Mouse (Mus musculus) embryonic stem cell, embryonic (primary cell): ENCODE data around the gene Map1a.

Experiments
- CTCF ChIA-PET, 4 experiments: fragments of 300-600 bp in 2 of 4; fragments of 350-600 bp in 2 of 4; sonication (Branson Sonifier 250); formaldehyde crosslinking; loops; one replicate each; lab custom pipeline; 2022; ENCODE audit warnings: inconsistent platforms in 2 of 4; lab: Charles Lee
- POLR2A ChIA-PET, 4 experiments: fragments of 300-600 bp in 2 of 4; fragments of 350-600 bp in 2 of 4; sonication (Branson Sonifier 250); formaldehyde crosslinking; loops; one replicate each; lab custom pipeline; 2022; ENCODE audit warnings: antibody characterized with exemption in 4 of 4, inconsistent platforms in 1 of 4; lab: Charles Lee

Gene Map1a

GRCm38 (mm10) chr2:121288901-121289729 lies at the start of gene Map1a:
Gene Map1a (plus strand): TSS chr2:121289600.
- ChIA-PET CTCF (interaction anchor here in 3 of 4 experiments (0.7 to 1.5 kb wide), 8 partner anchors 9 to 107 kb away, joined by 3 to 5 read pairs (median 3); no protein-coding TSS in a partner anchor), POLR2A (interaction anchor here (0.5 to 4.5 kb wide), 41 partner anchors 9 to 578 kb away, joined by 3 to 31 read pairs (median 4); partner anchors contain the start of genes Catsper2 (in 3 of the 4), Pdia3 (in 3 of the 4), Adal (in 2 of the 4) and Lcmt2 (in 2 of the 4))

- CTCF ChIA-PET: no interaction called here
- POLR2A ChIA-PET: no interaction called here
Observed at GRCm38 (mm10) chr2:121244099-121244498, 45.3 kb upstream of the Map1a start.

- ChIA-PET POLR2A (interaction anchor here in 1 of 4 experiments (1.1 to 1.4 kb wide), 2 partner anchors 31 to 163 kb away, joined by 3 read pairs; no protein-coding TSS in a partner anchor), CTCF (interaction anchor here in 1 of 4 experiments (0.6 kb wide), 1 partner anchor 18 kb away, joined by 3 read pairs; no protein-coding TSS in a partner anchor)
Observed at GRCm38 (mm10) chr2:121249758-121250157, 39.6 kb upstream of the Map1a start.

- ChIA-PET POLR2A (no interaction called here), CTCF (no interaction called here)
Observed at GRCm38 (mm10) chr2:121268446-121268845, 21.0 kb upstream of the Map1a start.

- ChIA-PET POLR2A (interaction anchor here in 3 of 4 experiments (0.6 to 4.4 kb wide), 32 partner anchors 9 to 625 kb away, joined by 3 to 22 read pairs (median 4); partner anchors contain the start of genes Adal (in 2 of the 3), Lcmt2 (in 2 of the 3), Map1a (in 2 of the 3) and Serf2 (in 2 of the 3)), CTCF (interaction anchor here in 2 of 4 experiments (0.5 to 1.9 kb wide), 7 partner anchors 9 to 243 kb away, joined by 3 to 9 read pairs (median 4); no protein-coding TSS in a partner anchor)
Observed at GRCm38 (mm10) chr2:121270521-121271235, 18.7 kb upstream of the Map1a start.

GRCm38 (mm10) chr2:121271236-121271927 lies 18.0 kb upstream of the Map1a start, which contains the start of gene Trp53bp1:
Gene Trp53bp1 (minus strand): TSS chr2:121271407.
- CTCF ChIA-PET: interaction anchor here in 3 of 4 experiments (0.5 to 1.9 kb wide), 8 partner anchors 9 to 244 kb away, joined by 3 to 9 read pairs (median 4); no protein-coding TSS in a partner anchor
- POLR2A ChIA-PET: interaction anchor here in 3 of 4 experiments (0.6 to 4.4 kb wide), 30 partner anchors 10 to 624 kb away, joined by 3 to 22 read pairs (median 5); partner anchors contain the start of genes Adal (in 2 of the 3), Lcmt2 (in 2 of the 3), Map1a (in 2 of the 3) and Serf2 (in 2 of the 3)

- ChIA-PET CTCF (interaction anchor here in 2 of 4 experiments (0.6 to 1.9 kb wide), 4 partner anchors 34 to 211 kb away, joined by 3 to 9 read pairs (median 4); no protein-coding TSS in a partner anchor), POLR2A (interaction anchor here in 2 of 4 experiments (0.6 to 4.4 kb wide), 12 partner anchors 14 to 177 kb away, joined by 3 to 22 read pairs (median 5); partner anchors contain the start of genes Adal (in 1 of the 2), Catsper2 (in 1 of the 2), Lcmt2 (in 1 of the 2) and Map1a (in 1 of the 2))
Observed at GRCm38 (mm10) chr2:121271928-121272516, 17.4 kb upstream of the Map1a start.

- ChIA-PET CTCF (no interaction called here), POLR2A (interaction anchor here in 1 of 4 experiments (3.2 to 4.5 kb wide), 3 partner anchors 15 to 68 kb away, joined by 15 to 31 read pairs (median 22); partner anchors contain the start of gene Trp53bp1)
Observed at GRCm38 (mm10) chr2:121287850-121288249, 1.6 kb upstream of the Map1a start.

GRCm38 (mm10) chr2:121289730-121290540 lies 535 bp downstream of the Map1a start:
- POLR2A ChIA-PET: interaction anchor here (0.5 to 4.5 kb wide), 40 partner anchors 9 to 577 kb away, joined by 3 to 31 read pairs (median 4); partner anchors contain the start of genes Catsper2 (in 3 of the 4), Pdia3 (in 3 of the 4), Adal (in 2 of the 4) and Lcmt2 (in 2 of the 4)
- CTCF ChIA-PET: interaction anchor here in 3 of 4 experiments (0.7 to 1.5 kb wide), 8 partner anchors 8 to 107 kb away, joined by 3 to 5 read pairs (median 3); no protein-coding TSS in a partner anchor

- POLR2A ChIA-PET: interaction anchor here in 2 of 4 experiments (1.0 to 4.4 kb wide), 3 partner anchors 13 to 769 kb away, joined by 3 to 30 read pairs (median 7); no protein-coding TSS in a partner anchor
- CTCF ChIA-PET: no interaction called here
Observed at GRCm38 (mm10) chr2:121292316-121293013, 3.1 kb downstream of the Map1a start.

GRCm38 (mm10) chr2:121294182-121294581 lies 4.8 kb downstream of the Map1a start:
- ChIA-PET CTCF (interaction anchor here in 3 of 4 experiments (0.5 to 1.3 kb wide), 5 partner anchors 12 to 278 kb away, joined by 3 to 4 read pairs (median 3); no protein-coding TSS in a partner anchor), POLR2A (interaction anchor here in 3 of 4 experiments (0.6 to 4.4 kb wide), 18 partner anchors 11 to 174 kb away, joined by 3 to 30 read pairs (median 5); partner anchors contain the start of genes Tubgcp4 (in 2 of the 3), Zscan29 (in 2 of the 3), Adal (in 1 of the 3) and Catsper2 (in 1 of the 3))

GRCm38 (mm10) chr2:121294753-121295607 lies 5.6 kb downstream of the Map1a start:
- ChIA-PET CTCF (interaction anchor here in 2 of 4 experiments (1.1 to 1.3 kb wide), 2 partner anchors 12 to 15 kb away, joined by 3 read pairs; no protein-coding TSS in a partner anchor), POLR2A (interaction anchor here in 3 of 4 experiments (0.5 to 4.4 kb wide), 27 partner anchors 10 to 1554 kb away, joined by 3 to 30 read pairs (median 4); partner anchors contain the start of genes Adal (in 2 of the 3), Lcmt2 (in 2 of the 3), Catsper2 (in 1 of the 3) and Ckmt1 (in 1 of the 3))
